Mouse (Mus musculus): Measurements from ENCODE around the gene Catsperb.
"Not testable (repeated sequence)": the region's sequence is repeated elsewhere in the genome, so short reads cannot be mapped to it uniquely, and the experiment has no call there.

Gene Catsperb

GRCm38 (mm10) chr12:101404353-101404752, at the start of gene Catsperb:
Catsperb (plus strand) TSS chr12:101404653.
- not testable (repeated sequence) for DNase-seq

GRCm38 (mm10) chr12:101361468-101361867, 43.0 kb upstream of the Catsperb start:
- DNase-seq, result not testable (repeated sequence)

- DNase-seq, result not testable (repeated sequence)
Observed at GRCm38 (mm10) chr12:101381460-101381859, 23.0 kb upstream of the Catsperb start.

GRCm38 (mm10) chr12:101426131-101426530, 21.7 kb downstream of the Catsperb start:
- DNase-seq, result no peak

- DNase-seq, result no peak
Observed at GRCm38 (mm10) chr12:101462051-101462450, 57.6 kb downstream of the Catsperb start.

GRCm38 (mm10) chr12:101483571-101483970, 79.1 kb downstream of the Catsperb start:
- DNase-seq, result no peak

GRCm38 (mm10) chr12:101511326-101511725, 106.9 kb downstream of the Catsperb start:
- not testable (repeated sequence) for DNase-seq

- not testable (repeated sequence) for DNase-seq
Observed at GRCm38 (mm10) chr12:101606622-101607021, 202.2 kb downstream of the Catsperb start.

- no peak for DNase-seq
Observed at GRCm38 (mm10) chr12:101633137-101633536, 228.7 kb downstream of the Catsperb start.

GRCm38 (mm10) chr12:101667502-101667901, 263.0 kb downstream of the Catsperb start:
- no peak for DNase-seq
